Mouse (Mus musculus): ENCODE results near the gene Zfhx3.

DNA sequence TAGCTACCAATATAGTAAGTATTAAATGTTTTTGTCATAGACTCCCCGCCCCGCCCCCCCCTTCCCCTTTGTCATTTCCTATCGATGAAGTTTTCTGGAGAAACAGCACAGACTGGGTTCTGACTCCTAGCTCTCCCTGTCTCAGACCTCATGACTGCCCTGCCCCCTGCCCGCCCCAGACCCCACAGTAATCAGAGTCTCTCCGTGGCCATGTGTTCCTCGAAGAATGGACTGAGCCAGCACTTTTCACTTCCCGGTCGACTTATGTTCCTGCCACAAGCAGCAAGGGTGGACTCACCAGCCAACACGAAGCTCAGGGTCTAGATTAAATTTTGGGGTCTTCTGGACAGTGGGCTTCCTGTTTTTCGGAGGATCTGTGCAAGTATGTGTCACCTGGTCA is 840.7 kb downstream of the Zfhx3 start:
- no peak for TF ChIP-seq KAT2A (conservative IDR thresholded peaks at IDR 0.05; ENCODE audit: low read depth, low read length)
- TF ChIP-seq CTCF (IDR thresholded peaks at IDR 0.05 in 2 of 3, conservative IDR thresholded peaks at IDR 0.05 in 1 of 3; ENCODE audit: control insufficient read depth in 1 of 3, insufficient read depth in 1 of 3, low read depth in 2 of 3, low read length in 3 of 3, poor library complexity in 1 of 3, severe bottlenecking in 1 of 3) = no peak
- TF ChIP-seq EP300 (IDR thresholded peaks at IDR 0.05; ENCODE audit: low read depth in 1 of 2, low read length in 2 of 2) = no peak
- TF ChIP-seq HCFC1 (IDR thresholded peaks at IDR 0.05; ENCODE audit: low read depth, low read length) = no peak
- TF ChIP-seq MAX (IDR thresholded peaks at IDR 0.05; ENCODE audit: low read length) = no peak
- no peak for TF ChIP-seq ZC3H11A (IDR thresholded peaks at IDR 0.05; ENCODE audit: low read depth, low read length)
- no peak for TF ChIP-seq USF1 (IDR thresholded peaks at IDR 0.05; ENCODE audit: low read depth, low read length)
- no peak for TF ChIP-seq UBTF (IDR thresholded peaks at IDR 0.05; ENCODE audit: borderline replicate concordance, insufficient read depth, low read depth, low read length)
- TF ChIP-seq MEF2A (IDR thresholded peaks at IDR 0.05; ENCODE audit: extremely low read depth, insufficient replicate concordance, low read depth, low read length, poor library complexity, severe bottlenecking) = no peak
- TF ChIP-seq MAZ (IDR thresholded peaks at IDR 0.05; ENCODE audit: low read depth, low read length) = no peak
- TF ChIP-seq GABPA (IDR thresholded peaks at IDR 0.05; ENCODE audit: low read depth, low read length) = no peak

Data from MEL (cell line).